Mouse (Mus musculus): ENCODE results near the gene Xpo5. TPM values are rescaled to one million over a fixed set of nuclear protein-coding genes. Genes with fewer than 3 reads are reported as not detected.
A peak's percentile ranks its signal among the peaks of the same experiment; 100 is the strongest.

The Xpo5 gene
- polyA plus RNA-seq, 1 experiment from 2014 or later: 48.3 TPM

DNA sequence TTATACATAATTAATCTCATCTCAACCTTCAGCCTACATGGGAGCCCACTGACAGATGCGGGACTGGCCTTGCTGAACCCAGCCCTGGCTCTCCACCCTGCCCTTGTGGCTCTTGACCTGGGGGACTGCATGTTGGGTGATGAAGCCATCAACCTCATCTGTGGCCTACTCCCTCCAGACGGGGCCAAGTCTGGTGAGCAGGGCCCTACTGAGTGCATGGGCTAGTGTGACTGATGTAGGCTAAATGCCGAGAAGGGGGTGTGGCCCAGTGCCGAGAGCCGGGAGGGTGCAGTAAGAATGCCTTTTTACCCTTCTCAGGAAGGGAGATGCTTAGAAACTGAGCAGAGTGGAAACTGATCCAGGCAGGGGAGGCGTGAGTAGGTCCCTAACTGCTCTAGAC lies 52.6 kb downstream of the Xpo5 start:
- DNase-seq (ENCODE audit: low read depth, low spot score): no peak
- in situ Hi-C loops (cut with MboI; ENCODE audit: low pct_unique_long_range_greater_than_20kb): no loop called here
- H3K27me3 ChIP-seq: no peaks in the 10 kb centered on the region
- POLR2A ChIA-PET: no interaction called here
- CTCF ChIA-PET: no interaction called here
- no peak for TF ChIP-seq CTCF (IDR thresholded peaks at IDR 0.05)
- ATAC-seq: no peak

DNA sequence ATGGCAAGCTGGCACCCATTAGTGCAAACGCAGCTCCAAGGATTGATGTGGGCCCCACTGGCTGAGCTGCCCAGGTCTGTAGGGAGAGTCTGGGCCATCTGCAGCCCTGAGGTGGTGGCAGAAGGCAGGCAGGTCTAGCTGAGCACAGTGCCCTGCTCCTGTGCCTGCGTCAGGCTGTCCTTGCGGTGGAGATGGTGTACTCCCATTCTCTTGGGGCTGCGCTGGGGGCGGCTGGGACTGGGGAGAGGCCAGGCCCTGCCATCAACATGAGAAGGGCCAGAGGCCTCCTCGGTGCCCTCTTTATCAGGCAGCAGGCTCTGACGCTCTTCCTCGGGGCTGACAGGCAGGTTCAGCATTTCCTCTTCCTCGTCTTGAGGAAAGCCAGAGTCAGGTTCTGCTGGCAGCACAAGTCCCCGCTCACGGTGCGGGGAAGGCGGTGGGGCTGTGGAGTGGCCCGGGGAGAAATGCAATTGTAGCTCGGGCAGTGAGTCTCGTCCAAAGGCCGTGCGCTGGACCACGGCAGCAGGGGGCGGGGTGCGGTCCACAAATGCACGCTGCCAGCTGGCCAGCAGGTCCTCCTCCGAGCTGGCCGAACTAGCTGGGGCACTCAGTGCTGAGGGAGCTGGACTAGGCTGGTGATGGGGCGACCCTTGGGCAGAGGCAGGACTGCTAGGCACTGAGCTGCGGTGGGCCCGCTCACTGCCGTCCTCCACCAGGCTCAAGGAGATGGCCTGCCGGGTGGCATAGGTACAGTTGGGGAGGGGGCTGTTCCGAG lies 55.9 kb downstream of the Xpo5 start:
- ATAC-seq (no peak), DNase-seq (ENCODE audit: low read depth, low spot score) (no peak)
- ChIA-PET POLR2A (interaction anchor here (0.5 kb wide), 1 partner anchor 523 kb away, joined by 3 read pairs; no protein-coding TSS in a partner anchor), CTCF (interaction anchor here (1.2 to 1.5 kb wide), 2 partner anchors 36 to 41 kb away, joined by 3 to 4 read pairs; no protein-coding TSS in a partner anchor)
- in situ Hi-C loops (cut with MboI; ENCODE audit: low pct_unique_long_range_greater_than_20kb): no loop called here
- no peak for TF ChIP-seq CTCF (IDR thresholded peaks at IDR 0.05)
- H3K27me3 ChIP-seq: no peaks in the 10 kb centered on the region

- ATAC-seq (no peak), DNase-seq (ENCODE audit: low read depth, low spot score) (no peak)
- no peak for TF ChIP-seq CTCF (IDR thresholded peaks at IDR 0.05)
- in situ Hi-C loops (cut with MboI; ENCODE audit: low pct_unique_long_range_greater_than_20kb): loop anchor here (5.0 kb wide), 1 partner anchor 38 kb away; the partner anchor contains the start of gene Dlk2
- no peaks in the 10 kb centered on the region for H3K27me3 ChIP-seq
- ChIA-PET CTCF (interaction anchor here (1.2 to 1.5 kb wide), 2 partner anchors 35 to 40 kb away, joined by 3 to 4 read pairs; no protein-coding TSS in a partner anchor), POLR2A (no interaction called here)
Observed at GRCm38 (mm10) chr17:46259675-46260074, 57.1 kb downstream of the Xpo5 start.

DNA sequence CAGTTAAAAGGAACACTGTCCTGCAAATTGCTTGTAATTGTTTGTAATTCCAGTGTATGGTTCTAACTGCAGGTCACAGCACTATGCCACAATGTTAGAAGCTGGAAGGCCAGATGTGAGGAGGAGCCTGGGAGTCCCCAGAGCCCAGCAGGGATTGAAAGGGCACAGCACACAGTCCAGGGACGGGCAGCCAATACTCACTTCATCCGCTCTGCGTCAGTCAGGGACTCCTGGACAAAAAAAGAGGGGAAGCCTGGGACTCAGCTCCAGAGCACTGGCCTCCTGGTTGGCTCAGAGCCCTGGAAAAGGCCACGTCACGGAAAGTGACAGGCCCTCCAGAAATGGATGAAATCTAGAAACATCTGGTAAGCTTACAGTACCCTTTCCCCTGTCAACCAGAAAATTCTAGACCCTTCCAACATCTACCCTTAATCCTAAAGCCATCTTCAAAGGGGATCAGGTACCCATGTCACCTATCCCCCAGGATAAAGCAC lies 59.7 kb downstream of the Xpo5 start:
- in situ Hi-C loops (cut with MboI; ENCODE audit: low pct_unique_long_range_greater_than_20kb): loop anchor here (5.0 kb wide), 1 partner anchor 35 kb away; the partner anchor contains the start of gene Dlk2
- POLR2A ChIA-PET: interaction anchor here (0.8 kb wide), 1 partner anchor 21 kb away, joined by 5 read pairs; the partner anchor contains the start of gene Tjap1
- TF ChIP-seq CTCF (IDR thresholded peaks at IDR 0.05): no peak
- no peak for ATAC-seq
- CTCF ChIA-PET: interaction anchor here (0.9 to 4.8 kb wide), 3 partner anchors 11 to 131 kb away, joined by 3 to 26 read pairs (median 3); no protein-coding TSS in a partner anchor
- H3K27me3 ChIP-seq: no peaks in the 10 kb centered on the region
- DNase-seq (ENCODE audit: low read depth, low spot score): no peak

- ATAC-seq (no peak), DNase-seq (ENCODE audit: low read depth, low spot score) (no peak)
- CTCF ChIA-PET: interaction anchor here (0.7 to 4.8 kb wide), 10 partner anchors 12 to 131 kb away, joined by 3 to 26 read pairs (median 4); partner anchors contain the start of gene Lrrc73
- H3K27me3 ChIP-seq: no peaks in the 10 kb centered on the region
- POLR2A ChIA-PET: interaction anchor here (0.5 to 2.3 kb wide), 3 partner anchors 16 to 38 kb away, joined by 3 to 16 read pairs (median 4); partner anchors contain the start of gene Tjap1
- in situ Hi-C loops (cut with MboI; ENCODE audit: low pct_unique_long_range_greater_than_20kb): loop anchor here (5.0 kb wide), 1 partner anchor 127 kb away; no protein-coding TSS in a partner anchor
- no peak for TF ChIP-seq CTCF (IDR thresholded peaks at IDR 0.05)
Observed at GRCm38 (mm10) chr17:46265502-46265901, 62.9 kb downstream of the Xpo5 start.

DNA sequence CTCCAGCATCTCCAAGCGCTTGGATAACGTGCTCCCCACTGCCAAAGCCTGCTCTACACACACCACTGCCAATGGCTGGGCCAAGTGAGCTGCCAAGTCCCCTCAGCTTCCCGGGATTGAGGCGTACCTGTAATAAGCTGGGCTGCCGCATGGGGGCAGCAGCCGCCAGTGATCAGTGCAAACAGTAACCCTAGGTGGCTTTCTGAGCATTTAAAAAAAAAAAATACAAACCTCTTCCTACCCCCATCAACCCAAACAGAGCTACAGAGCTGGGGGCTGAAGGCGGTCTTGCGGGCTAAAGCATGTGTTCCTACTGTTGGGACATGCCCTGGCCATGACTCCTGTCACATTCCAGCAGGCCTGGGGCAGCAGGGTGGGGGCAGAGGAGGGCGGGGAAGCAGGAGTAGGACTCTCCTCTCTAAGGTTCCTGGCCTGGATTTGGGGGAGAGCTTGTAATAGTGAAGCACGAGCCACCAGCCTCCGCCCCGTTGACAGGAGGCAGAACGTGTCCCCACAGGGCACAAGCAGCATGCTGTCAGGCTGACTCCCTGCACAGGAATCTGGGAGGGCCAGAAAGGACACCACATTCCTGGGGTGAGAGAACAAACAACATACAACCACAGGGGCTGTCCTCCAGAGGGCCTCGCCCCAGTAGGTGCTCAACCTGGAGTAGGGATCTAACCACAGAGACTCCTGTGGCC lies 63.5 kb downstream of the Xpo5 start:
- no peaks in the 10 kb centered on the region for H3K27me3 ChIP-seq
- no peak for TF ChIP-seq CTCF (IDR thresholded peaks at IDR 0.05)
- ChIA-PET POLR2A (interaction anchor here (0.5 to 2.3 kb wide), 6 partner anchors 10 to 325 kb away, joined by 3 to 16 read pairs (median 4); partner anchors contain the start of gene Tjap1), CTCF (interaction anchor here (0.7 to 4.8 kb wide), 15 partner anchors 9 to 130 kb away, joined by 3 to 26 read pairs (median 4); partner anchors contain the start of genes Abcc10 and Lrrc73)
- in situ Hi-C loops (cut with MboI; ENCODE audit: low pct_unique_long_range_greater_than_20kb): loop anchor here (5.0 kb wide), 1 partner anchor 126 kb away; no protein-coding TSS in a partner anchor
- ATAC-seq (peak; percentile 76), DNase-seq (ENCODE audit: low read depth, low spot score) (no peak)

DNA sequence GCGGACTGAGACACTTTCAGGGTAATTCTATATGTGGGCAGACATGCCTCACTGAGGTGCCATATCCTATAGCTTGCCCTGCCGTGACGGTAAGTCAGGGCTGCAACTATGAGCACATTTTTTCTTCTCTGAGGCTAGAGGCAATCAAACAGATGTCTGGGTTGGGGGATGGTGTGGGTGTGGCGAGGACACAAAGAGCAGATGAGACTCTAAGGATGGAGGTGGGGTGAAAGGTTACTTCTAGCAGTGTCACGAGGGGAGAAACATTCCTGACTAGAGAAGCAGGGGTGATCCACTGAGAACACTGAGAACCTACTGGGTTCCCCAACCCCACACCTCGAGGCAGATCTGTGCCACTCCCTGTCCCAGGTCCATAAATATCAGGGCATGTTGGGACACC lies 64.4 kb downstream of the Xpo5 start:
- no peaks in the 10 kb centered on the region for H3K27me3 ChIP-seq
- CTCF ChIA-PET: interaction anchor here (0.9 to 4.8 kb wide), 6 partner anchors 10 to 33 kb away, joined by 3 to 26 read pairs (median 5); partner anchors contain the start of gene Lrrc73
- no peak for DNase-seq (ENCODE audit: low read depth, low spot score)
- POLR2A ChIA-PET: interaction anchor here (0.6 to 2.3 kb wide), 3 partner anchors 15 to 326 kb away, joined by 3 to 16 read pairs (median 4); partner anchors contain the start of gene Tjap1
- no peak for TF ChIP-seq CTCF (IDR thresholded peaks at IDR 0.05)
- in situ Hi-C loops (cut with MboI; ENCODE audit: low pct_unique_long_range_greater_than_20kb): loop anchor here (5.0 kb wide), 1 partner anchor 125 kb away; no protein-coding TSS in a partner anchor
- ATAC-seq: no peak

DNA sequence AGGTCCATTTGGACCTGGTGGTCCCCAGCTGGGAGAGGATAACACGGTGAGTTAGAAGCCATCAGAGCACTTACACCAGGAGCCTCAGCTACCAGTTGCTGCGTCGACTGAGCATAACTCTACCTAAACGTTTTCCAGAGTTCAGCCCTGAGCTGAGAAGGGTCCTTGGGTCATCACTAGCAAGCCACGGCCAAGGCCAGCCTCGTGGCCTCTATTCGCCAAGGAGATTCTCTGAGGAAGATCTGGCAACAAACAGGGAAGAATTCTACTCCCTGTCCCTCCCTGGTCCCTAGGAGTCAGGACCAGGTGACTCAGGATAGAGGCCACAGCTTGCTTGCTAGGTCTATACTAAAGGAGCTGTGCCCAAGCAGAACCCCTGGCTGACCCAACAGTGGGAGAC lies 64.9 kb downstream of the Xpo5 start:
- POLR2A ChIA-PET: interaction anchor here (2.3 kb wide), 1 partner anchor 14 kb away, joined by 16 read pairs; the partner anchor contains the start of gene Tjap1
- CTCF ChIA-PET: interaction anchor here (1.1 kb wide), 1 partner anchor 18 kb away, joined by 3 read pairs; no protein-coding TSS in a partner anchor
- in situ Hi-C loops (cut with MboI; ENCODE audit: low pct_unique_long_range_greater_than_20kb): loop anchor here (5.0 kb wide), 1 partner anchor 125 kb away; no protein-coding TSS in a partner anchor

DNA sequence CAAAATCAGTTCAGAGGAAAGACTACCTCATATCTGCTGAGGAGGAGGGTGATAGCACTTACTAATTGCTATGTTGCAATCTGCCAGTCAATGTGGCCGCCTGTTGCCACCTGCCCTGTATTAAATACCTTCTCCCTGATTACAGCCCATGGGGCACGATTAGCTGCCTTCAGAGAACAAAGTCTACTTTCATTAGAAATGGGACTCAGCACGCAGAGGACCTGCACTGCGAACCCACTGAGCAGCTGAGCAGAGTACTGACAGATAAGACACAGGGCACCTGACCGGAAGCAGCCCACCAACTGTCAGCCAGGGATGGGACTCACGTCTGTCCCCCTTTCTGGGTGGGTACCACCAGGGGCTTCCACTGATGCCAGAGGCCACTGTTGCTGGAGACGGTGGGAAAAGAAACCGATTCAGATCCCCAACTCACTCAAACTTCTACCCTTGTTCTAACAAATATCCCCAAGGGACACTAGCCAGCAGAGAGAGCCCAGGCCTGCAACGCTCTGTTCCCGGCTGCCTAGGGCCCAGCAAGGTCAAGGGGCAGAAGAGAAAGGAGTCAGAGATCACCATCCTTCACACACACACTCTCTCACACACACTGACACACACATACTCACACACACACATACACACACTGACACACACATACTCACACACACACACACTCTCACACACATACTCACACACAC lies 65.6 kb downstream of the Xpo5 start:
- in situ Hi-C loops (cut with MboI; ENCODE audit: low pct_unique_long_range_greater_than_20kb): loop anchor here (5.0 kb wide), 1 partner anchor 124 kb away; no protein-coding TSS in a partner anchor
- DNase-seq (ENCODE audit: low read depth, low spot score): no peak
- ATAC-seq: no peak
- ChIA-PET CTCF (interaction anchor here (1.1 to 1.8 kb wide), 3 partner anchors 12 to 29 kb away, joined by 3 to 4 read pairs (median 4); partner anchors contain the start of gene Dlk2), POLR2A (interaction anchor here (0.5 to 0.6 kb wide), 2 partner anchors 336 to 444 kb away, joined by 3 to 4 read pairs; no protein-coding TSS in a partner anchor)
- no peaks in the 10 kb centered on the region for H3K27me3 ChIP-seq
- TF ChIP-seq CTCF (IDR thresholded peaks at IDR 0.05): no peak

More for the DNA sequence above, 64.9 kb downstream of the Xpo5 start:
- no peak for ATAC-seq
- no peak for TF ChIP-seq CTCF (IDR thresholded peaks at IDR 0.05)
- DNase-seq (ENCODE audit: low read depth, low spot score): no peak
- H3K27me3 ChIP-seq: no peaks in the 10 kb centered on the region

Measured in Patski (cell line).